Mouse (Mus musculus): ENCODE measurements at regions not wholly inside any gene's neighbourhood (a gene's known extent, or its start where the extent isn't known, plus 50 kb on each side); places are given as distances from the start of the nearest gene placed in this dataset.

DNA sequence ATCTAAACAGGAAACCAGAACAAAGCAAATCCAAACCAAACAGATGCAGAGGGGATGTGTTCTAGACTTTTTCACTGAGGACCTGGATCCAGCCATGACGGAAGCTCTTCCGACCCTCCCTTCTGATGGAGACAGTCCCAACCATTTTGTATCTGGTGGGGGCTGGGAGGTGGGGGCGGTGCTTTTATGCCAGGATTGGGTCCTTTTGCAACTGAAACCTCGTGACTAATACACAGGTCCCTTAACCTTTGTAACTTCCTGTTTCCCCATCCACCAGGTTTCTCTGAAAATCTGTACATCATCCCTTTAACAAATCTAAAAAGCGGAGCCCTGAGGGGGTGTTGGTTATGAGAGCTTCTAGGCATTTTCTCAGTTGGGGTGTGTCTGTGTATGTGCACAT lies 130.9 kb downstream of the 2410131K14Rik start:
- TF ChIP-seq POLR2A (IDR thresholded peaks at IDR 0.05; ENCODE audit: borderline replicate concordance, control insufficient read depth, low read depth, low read length) = no peak
- no peak for TF ChIP-seq CTCF (IDR thresholded peaks at IDR 0.05; ENCODE audit: control insufficient read depth, insufficient read depth, low read length)

Measured in bone marrow, adult 2 months (tissue).